Mouse (Mus musculus) forebrain, postnatal 0 days (tissue): ENCODE data around the gene Sugp2. TPM values are rescaled to one million over a fixed set of nuclear protein-coding genes. Genes with fewer than 3 reads are reported as not detected.

Source experiments
- ATAC-seq: fragments of 200-750 bp; cut with Nextera tagmentation; 2 replicates; pipeline ENCODE4 v1.8.0; 2017; ENCODE audit warnings: mild to moderate bottlenecking, moderate library complexity
- DNase-seq: peaks from one replicate; pipeline ENCODE4 v3.0.0-alpha.2; 2015
- H3K27ac ChIP-seq: fragments of 300-500 bp; sonication (generic); 2 replicates; pipeline ENCODE4 v1.5.1; 2014; ENCODE audit warnings: low read depth, mild to moderate bottlenecking, antibody characterized with exemption, low read length, moderate library complexity, mixed read lengths
- H3K27me3 ChIP-seq: fragments of 300-500 bp; sonication (generic); 2 replicates; pipeline ENCODE4 v1.6.1; 2014; ENCODE audit warnings: mild to moderate bottlenecking, low read length, mixed read lengths; ENCODE audit not compliant: insufficient read depth
- H3K36me3 ChIP-seq: fragments of 300-500 bp; sonication (generic); 2 replicates; pipeline ENCODE4 v1.6.1; 2014; ENCODE audit warnings: mild to moderate bottlenecking, moderate library complexity; ENCODE audit not compliant: insufficient read depth
- H3K4me1 ChIP-seq: fragments of 300-500 bp; sonication (generic); 2 replicates; pipeline ENCODE4 v1.6.1; 2014; ENCODE audit warnings: antibody characterized with exemption; ENCODE audit not compliant: insufficient read depth
- H3K4me2 ChIP-seq: fragments of 300-500 bp; sonication (generic); 2 replicates; pipeline ENCODE4 v1.6.1; 2014; ENCODE audit warnings: low read depth, mild to moderate bottlenecking, moderate library complexity
- H3K4me3 ChIP-seq: fragments of 300-500 bp; sonication (generic); 2 replicates; pipeline ENCODE4 v1.5.1; 2014; ENCODE audit warnings: low read depth, low read length, mixed read lengths
- H3K9ac ChIP-seq: fragments of 300-500 bp; sonication (generic); 2 replicates; pipeline ENCODE4 v1.6.1; 2014; ENCODE audit warnings: mild to moderate bottlenecking
- H3K9me3 ChIP-seq: fragments of 300-500 bp; sonication (generic); 2 replicates; pipeline ENCODE4 v1.6.1; 2016; ENCODE audit warnings: low read length
- CTCF ChIP-seq: sonication (generic); IDR thresholded peaks from 2 replicates; pipeline ENCODE4 v1.5.1; 2016; ENCODE audit warnings: antibody characterized with exemption, control low read depth, low read depth
- WGBS: fragments of 180-500 bp; shearing (Covaris S2); extraction: QIAGEN DNeasy Blood & Tissue Kit; methylation state at CpG from one replicate; pipeline ENCODE4 v1.1.7; 2014; 5-methylcytosine and 5-hydroxymethylcytosine counted together
- polyA plus RNA-seq: library from polyadenylated mRNA; unstranded; fragments of >200 nt; fragmentation: Nextera tagmentation; extraction: Ambion mirVana; gene quantifications from 2 replicates; pipeline ENCODE4 v1.2.1, GENCODE M21; 2015
- total RNA-seq: library from RNA; depleted of rRNA; stranded (reverse); fragments of >200 nt; gene quantifications from 2 replicates; pipeline ENCODE4 v1.2.3, GENCODE M21; 2014

Sugp2 gene
- total and polyA plus RNA-seq, 2 experiments from 2014 or later: 65.0 to 129 TPM

DNA sequence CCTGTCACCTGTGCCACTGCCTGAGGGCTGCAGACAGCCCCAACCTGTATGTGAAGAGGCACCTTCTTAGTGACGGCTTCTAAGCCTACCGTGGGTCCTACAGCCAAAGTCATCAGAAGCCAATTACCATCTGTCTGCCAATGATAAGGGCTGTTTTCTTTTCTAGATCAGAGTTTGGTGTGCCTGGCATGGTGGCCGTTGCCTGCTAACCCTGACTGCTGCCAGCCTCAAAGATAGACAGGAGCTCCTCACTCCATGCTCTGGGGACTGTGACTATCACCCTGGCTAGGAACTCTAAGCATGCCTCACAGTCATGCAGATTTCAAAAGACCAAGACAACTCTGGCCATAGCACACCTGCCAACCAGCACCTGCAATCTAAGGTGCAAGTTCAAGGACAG, 32.6 kb upstream of the Sugp2 start:
- H3K4me2 ChIP-seq: no peak overlapping the region
- no peak for ATAC-seq
- H3K4me1 ChIP-seq: no peaks in the 10 kb centered on the region
- no peaks in the 10 kb centered on the region for H3K27me3 ChIP-seq
- no peaks in the 10 kb centered on the region for H3K36me3 ChIP-seq
- H3K27ac ChIP-seq: no peak overlapping the region
- WGBS: 88% methylated on average over 3 of the region's 3 CpGs
- no peaks in the 10 kb centered on the region for H3K9me3 ChIP-seq
- no peak overlapping the region for H3K4me3 ChIP-seq
- DNase-seq: no peak
- no peak for TF ChIP-seq CTCF
- no peak overlapping the region for H3K9ac ChIP-seq

DNA sequence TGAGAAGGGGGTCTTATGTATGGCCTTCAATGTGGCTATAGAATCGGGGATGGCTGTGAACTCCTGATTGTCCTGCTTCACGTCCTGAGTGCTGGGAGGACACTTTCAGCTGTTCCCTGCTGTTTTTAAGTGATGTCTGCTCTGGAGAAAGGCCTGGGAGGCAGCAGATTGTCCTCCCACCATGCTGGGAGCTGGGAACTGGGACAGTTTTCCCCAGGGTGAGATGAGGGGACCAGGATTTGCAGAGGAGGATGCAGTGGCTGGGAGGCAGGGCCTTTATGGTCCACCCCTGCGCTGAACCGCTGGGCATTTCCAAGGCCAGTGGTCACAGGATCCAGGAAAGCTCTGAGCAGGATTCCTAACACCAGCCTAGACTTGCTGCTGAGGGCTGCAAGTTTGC, 31.0 kb upstream of the Sugp2 start:
- Histone ChIP-seq H3K36me3 (no peaks in the 10 kb centered on the region), H3K9me3 (no peaks in the 10 kb centered on the region), H3K27ac (no peak overlapping the region), H3K4me3 (no peak overlapping the region), H3K9ac (no peak overlapping the region; the same call in 1 of the 2 replicates), H3K4me2 (no peak overlapping the region), H3K27me3 (no peaks in the 10 kb centered on the region), H3K4me1 (no peaks in the 10 kb centered on the region)
- TF ChIP-seq CTCF: no peak
- ATAC-seq (no peak), DNase-seq (no peak)
- WGBS: 74% methylated on average over 4 of the region's 4 CpGs

DNA sequence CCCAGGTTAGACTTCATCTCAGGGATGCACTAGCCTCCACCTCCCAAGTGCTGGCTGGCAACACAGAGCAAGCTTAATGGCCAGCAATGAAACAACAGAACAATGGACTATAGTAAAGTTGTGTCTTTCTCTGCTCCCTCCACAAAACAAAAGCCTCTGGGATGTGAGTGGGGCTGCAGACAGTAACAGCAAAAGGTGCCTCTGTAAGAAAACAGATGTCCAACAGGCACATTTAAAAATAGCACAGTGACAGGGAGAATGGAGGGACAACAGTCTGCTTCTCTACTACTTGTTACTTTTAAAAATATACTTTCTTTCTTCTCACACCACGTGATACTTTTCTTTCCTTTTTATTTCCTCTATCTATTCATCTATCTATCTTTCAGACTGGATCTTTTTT, 29.3 kb upstream of the Sugp2 start:
- ATAC-seq: no peak
- Histone ChIP-seq H3K27me3 (no peaks in the 10 kb centered on the region), H3K36me3 (no peaks in the 10 kb centered on the region), H3K4me2 (no peak overlapping the region), H3K27ac (no peak overlapping the region), H3K9ac (no peak overlapping the region), H3K4me3 (no peak overlapping the region), H3K9me3 (no peaks in the 10 kb centered on the region), H3K4me1 (no peaks in the 10 kb centered on the region)
- no peak for TF ChIP-seq CTCF
- WGBS: 70% methylated on average over 1 of the region's 1 CpGs
- no peak for DNase-seq

DNA sequence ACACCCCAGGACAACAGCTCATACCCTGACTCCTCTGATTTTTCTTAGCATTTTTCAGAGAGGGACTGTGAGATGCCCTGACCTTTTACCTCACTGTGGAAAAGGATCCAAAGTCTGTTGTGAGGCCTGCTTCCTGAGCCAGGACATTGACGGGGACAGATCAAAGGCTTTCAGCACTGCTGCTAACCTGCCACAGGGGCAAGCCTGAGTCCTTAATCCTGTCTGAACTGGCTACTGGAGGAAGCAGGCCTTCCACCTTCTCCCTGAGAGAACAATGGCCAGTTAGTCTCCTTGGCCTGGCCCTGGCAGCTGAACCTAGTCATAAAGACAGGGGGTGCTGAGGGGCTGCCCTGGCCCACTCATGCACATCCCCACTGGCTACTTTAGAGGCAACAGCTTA, 25.9 kb upstream of the Sugp2 start:
- Histone ChIP-seq H3K4me1 (0 out of 2 replicates have a peak, but pooled peaks cover 3% of the 10 kb centered on the region), H3K27ac (no peak overlapping the region), H3K27me3 (no peaks in the 10 kb centered on the region), H3K9ac (no peak overlapping the region), H3K9me3 (no peaks in the 10 kb centered on the region), H3K4me3 (no peak overlapping the region), H3K36me3 (no peaks in the 10 kb centered on the region), H3K4me2 (no peak overlapping the region)
- no peak for TF ChIP-seq CTCF
- DNase-seq: no peak
- WGBS: 36% methylated on average over 1 of the region's 1 CpGs
- no peak for ATAC-seq

DNA sequence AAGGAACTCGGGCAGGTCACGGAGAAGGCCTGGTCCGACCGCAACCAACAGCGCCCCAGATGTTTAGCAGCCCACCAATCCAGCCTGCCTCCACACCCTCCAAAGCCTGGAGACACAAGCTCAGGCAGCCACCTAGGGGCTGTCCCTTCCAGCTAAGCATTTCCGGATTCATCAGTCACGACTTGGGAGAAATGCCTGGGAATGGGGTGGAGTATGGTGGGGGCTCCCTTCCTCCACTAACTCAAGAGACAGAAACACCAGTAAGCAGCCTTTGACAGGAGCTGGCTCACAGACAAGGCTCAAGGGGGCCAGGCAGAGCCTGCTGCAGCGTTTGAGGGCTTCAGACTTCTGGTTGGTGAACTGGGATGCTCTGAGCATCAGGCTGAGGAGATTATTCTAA, 23.5 kb upstream of the Sugp2 start:
- 27% methylated on average over 8 of the region's 8 CpGs for WGBS
- Histone ChIP-seq H3K27ac (no peak overlapping the region), H3K4me1 (0 out of 2 replicates have a peak, but pooled peaks cover 4% of the 10 kb centered on the region), H3K9ac (0 out of 2 replicates have a peak overlapping the region, but pooled peaks have one; percentile 10), H3K4me3 (no peak overlapping the region), H3K27me3 (no peaks in the 10 kb centered on the region), H3K9me3 (no peaks in the 10 kb centered on the region), H3K36me3 (no peaks in the 10 kb centered on the region), H3K4me2 (0 out of 2 replicates have a peak overlapping the region, but pooled peaks have one; percentile 86)
- TF ChIP-seq CTCF: no peak
- ATAC-seq (no peak), DNase-seq (no peak)

DNA sequence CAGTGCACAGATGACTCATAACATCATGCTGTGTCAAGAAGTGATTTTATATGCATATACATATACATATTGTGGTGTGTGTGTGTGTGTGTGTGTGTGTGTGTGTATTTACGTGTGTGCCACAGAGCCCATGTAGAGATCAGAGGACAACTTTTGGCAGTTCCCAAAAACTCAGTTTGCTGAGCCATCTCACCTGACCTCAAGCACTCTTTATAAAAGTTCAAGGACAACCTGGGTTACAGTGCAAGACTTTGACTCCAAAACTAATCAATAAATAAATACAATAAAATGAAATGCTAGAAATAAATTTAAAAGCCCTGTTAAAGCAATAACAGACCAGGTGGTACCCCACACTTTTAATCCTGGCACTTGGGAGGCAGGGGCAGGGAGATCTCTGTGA, 22.8 kb upstream of the Sugp2 start:
- Histone ChIP-seq H3K4me1 (0 out of 2 replicates have a peak, but pooled peaks cover 4% of the 10 kb centered on the region), H3K9me3 (no peaks in the 10 kb centered on the region), H3K27me3 (no peaks in the 10 kb centered on the region), H3K36me3 (no peaks in the 10 kb centered on the region), H3K4me2 (peak overlapping the region; percentile 86), H3K9ac (peak overlapping the region; percentile 70), H3K27ac (no peak overlapping the region), H3K4me3 (peak overlapping the region; percentile 74)
- no peak for ATAC-seq
- TF ChIP-seq CTCF: no peak
- no peak for DNase-seq
- WGBS: 76% methylated on average over 1 of the region's 1 CpGs

DNA sequence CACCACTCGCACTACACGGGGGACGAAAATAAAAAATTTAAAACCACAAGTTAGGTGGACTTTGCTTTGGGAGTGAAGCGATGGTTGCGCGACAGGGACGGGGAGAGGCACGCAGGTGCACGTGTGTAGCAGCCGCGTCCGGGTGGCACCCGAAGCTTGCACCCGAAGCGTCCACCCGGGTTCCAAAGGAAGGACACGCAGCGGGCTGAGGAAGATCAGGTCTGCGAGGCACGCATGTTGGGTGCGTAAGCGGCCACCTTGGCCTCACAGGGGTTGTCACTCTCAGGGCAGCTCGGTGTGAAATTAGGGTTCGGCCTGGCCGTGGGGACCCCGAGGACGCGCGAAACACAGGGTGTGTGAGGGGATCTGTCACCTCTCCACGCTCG, 22.3 kb upstream of the Sugp2 start:
- 0 out of 2 replicates have a peak, but pooled peaks cover 4% of the 10 kb centered on the region for H3K4me1 ChIP-seq
- peak; percentile 2 for ATAC-seq
- peak overlapping the region; percentile 70 for H3K9ac ChIP-seq
- H3K4me2 ChIP-seq: peak overlapping the region; percentile 86
- H3K27me3 ChIP-seq: no peaks in the 10 kb centered on the region
- H3K4me3 ChIP-seq: peak overlapping the region; percentile 74
- 2% methylated on average over 31 of the region's 31 CpGs for WGBS
- TF ChIP-seq CTCF: no peak
- no peaks in the 10 kb centered on the region for H3K36me3 ChIP-seq
- DNase-seq: no peak
- peak overlapping the region; percentile 74 for H3K27ac ChIP-seq
- no peaks in the 10 kb centered on the region for H3K9me3 ChIP-seq
